Mouse (Mus musculus): ENCODE measurements at regions not wholly inside any gene's neighbourhood (a gene's known extent, or its start where the extent isn't known, plus 50 kb on each side); places are given as distances from the start of the nearest gene placed in this dataset.

- DNase-seq (ENCODE audit: low spot score) = no peak
These were observed 595.8 kb downstream of the Car8 start for GRCm38 (mm10) chr4:7642878-7643590.

GRCm38 (mm10) chr4:7597671-7598390 is 641.0 kb downstream of the Car8 start:
- DNase-seq (ENCODE audit: low spot score) = no peak

- no peak for DNase-seq (ENCODE audit: low spot score)
These were observed 642.7 kb downstream of the Car8 start for GRCm38 (mm10) chr4:7596116-7596515.

- DNase-seq (ENCODE audit: low spot score) = no peak
These were observed 655.0 kb downstream of the Car8 start for GRCm38 (mm10) chr4:7583851-7584250.

- no peak for DNase-seq (ENCODE audit: low spot score)
These were observed 656.9 kb downstream of the Car8 start for GRCm38 (mm10) chr4:7581931-7582330.

GRCm38 (mm10) chr4:7581220-7581916 is 657.5 kb downstream of the Car8 start:
- DNase-seq (ENCODE audit: low spot score) = no peak

- DNase-seq (ENCODE audit: low spot score) = no peak
These were observed 658.2 kb downstream of the Car8 start for GRCm38 (mm10) chr4:7580554-7581219.

- DNase-seq (ENCODE audit: low spot score) = no peak
These were observed 664.8 kb downstream of the Car8 start for GRCm38 (mm10) chr4:7574011-7574410.

GRCm38 (mm10) chr4:7567687-7568393 is 671.0 kb downstream of the Car8 start:
- DNase-seq (ENCODE audit: low spot score) = no peak

- peak; percentile 23 for DNase-seq (ENCODE audit: low spot score)
These were observed 678.7 kb downstream of the Car8 start for GRCm38 (mm10) chr4:7559867-7560832.

GRCm38 (mm10) chr4:7558721-7559120 is 680.1 kb downstream of the Car8 start:
- no peak for DNase-seq (ENCODE audit: low spot score)

GRCm38 (mm10) chr4:7534301-7534700 is 704.5 kb downstream of the Car8 start:
- DNase-seq (ENCODE audit: low spot score) = no peak

GRCm38 (mm10) chr4:7527718-7528117 is 711.1 kb downstream of the Car8 start:
- no peak for DNase-seq (ENCODE audit: low spot score)

- DNase-seq (ENCODE audit: low spot score) = no peak
These were observed 725.8 kb downstream of the Car8 start for GRCm38 (mm10) chr4:7513081-7513480.

GRCm38 (mm10) chr4:7485552-7485951 is 753.3 kb downstream of the Car8 start:
- no peak for DNase-seq (ENCODE audit: low spot score)

- DNase-seq (ENCODE audit: low spot score) = no peak
These were observed 783.7 kb downstream of the Car8 start for GRCm38 (mm10) chr4:7455130-7455529.

- no peak for DNase-seq (ENCODE audit: low spot score)
These were observed 786.2 kb downstream of the Car8 start for GRCm38 (mm10) chr4:7452678-7453077.

GRCm38 (mm10) chr4:7450991-7451390 is 787.9 kb downstream of the Car8 start:
- no peak for DNase-seq (ENCODE audit: low spot score)

GRCm38 (mm10) chr4:7429308-7429707 is 809.5 kb downstream of the Car8 start:
- no peak for DNase-seq (ENCODE audit: low spot score)

GRCm38 (mm10) chr4:7424081-7424480 is 814.8 kb downstream of the Car8 start:
- DNase-seq (ENCODE audit: low spot score) = no peak

GRCm38 (mm10) chr4:7423204-7423603 is 815.6 kb downstream of the Car8 start:
- no peak for DNase-seq (ENCODE audit: low spot score)
